Mouse (Mus musculus): ENCODE results near the gene Pwwp2b.

GRCm38 (mm10) chr7:139214596-139215340 is 33.5 kb upstream of the Pwwp2b start:
- TF ChIP-seq CTCF (IDR thresholded peaks at IDR 0.05; ENCODE audit: extremely low read depth, insufficient read depth, low read length) (no peak), POLR2A (IDR thresholded peaks at IDR 0.05; ENCODE audit: extremely low read depth, insufficient read depth, low read length) (no peak)

Data from cortical plate, adult 2 months (tissue).